7 mouse cellular contexts compared by ENCODE assay signal in genomic region chr14:54413877-54414700, GRCm38 (mm10). TPM values are rescaled to one million over a fixed set of nuclear protein-coding genes. Genes with fewer than 3 reads are reported as not detected.
A peak's percentile ranks its signal among the peaks of the same experiment; 100 is the strongest.
DNase-seq lines count a peak whose midpoint lies in the region; ATAC-seq and TF ChIP-seq lines count a peak whose summit lies in the region.

No protein-coding gene starts in this region.

- WGBS in heart, embryonic 16.5 days, result 13% methylated on average over 18 of the region's 18 CpGs

- peak overlapping the region; percentile 61 for H3K4me2 ChIP-seq in heart, embryonic 16.5 days (ENCODE audit: low read depth, low read length)

- TF ChIP-seq EP300 in ES-Bruce4 (IDR thresholded peaks at IDR 0.05; ENCODE audit: insufficient read depth, low read depth, low read length), result peak; percentile 63; the same call in 1 of the 2 replicates

- H3K27ac ChIP-seq in ES-Bruce4 (ENCODE audit: insufficient read depth, low read length), result peak overlapping the region; percentile 94
- peak overlapping the region; percentile 60 for H3K27ac ChIP-seq in heart, embryonic 16.5 days (ENCODE audit: low read length)
- no peak overlapping the region for H3K27ac ChIP-seq in left cerebral cortex, adult 2 months

- H3K9ac ChIP-seq in ES-Bruce4 (ENCODE audit: low read depth, poor library complexity, severe bottlenecking), result peak overlapping the region; percentile 55
- peak overlapping the region; percentile 64 for H3K9ac ChIP-seq in heart, embryonic 16.5 days (ENCODE audit: low read length)

- no peaks in the 10 kb centered on the region for H3K36me3 ChIP-seq in ES-Bruce4 (ENCODE audit: control insufficient read depth, insufficient read depth, low read length, poor library complexity, severe bottlenecking)
- H3K36me3 ChIP-seq in heart, embryonic 16.5 days (ENCODE audit: control insufficient read depth, insufficient read depth), result no peaks in the 10 kb centered on the region

- peak overlapping the region; percentile 46 for H3K4me3 ChIP-seq in ES-Bruce4 (ENCODE audit: low read depth, low read length)
- H3K4me3 ChIP-seq in heart, embryonic 16.5 days (ENCODE audit: low read length), result peak overlapping the region; percentile 36
- no peak overlapping the region for H3K4me3 ChIP-seq in left cerebral cortex, adult 2 months

- no peaks in the 10 kb centered on the region for H3K27me3 ChIP-seq in ES-Bruce4 (ENCODE audit: control insufficient read depth, insufficient read depth, low read length, poor library complexity, severe bottlenecking)
- H3K27me3 ChIP-seq in heart, embryonic 16.5 days (ENCODE audit: control insufficient read depth, insufficient read depth, low read length), result no peaks in the 10 kb centered on the region

- intact Hi-C loops in left cerebral cortex, adult 2 months (cut with DNase I), result loop anchor here (2.0 to 5.0 kb wide), 2 partner anchors 162 to 349 kb away; partner anchors contain the start of genes Abhd4 and Dad1

- no peak for TF ChIP-seq CTCF in ES-Bruce4 (IDR thresholded peaks at IDR 0.05; ENCODE audit: low read depth, low read length)
- no peak for TF ChIP-seq CTCF in left cerebral cortex, adult 2 months (IDR thresholded peaks at IDR 0.05)

- peak; percentile 79 for DNase-seq in 416B (ENCODE audit: low read depth)
- DNase-seq in kidney, postnatal 25 days, result peak; percentile 67 to 84
- DNase-seq in left cerebral cortex, adult 2 months (ENCODE audit: extremely low spot score in 1 of 2, low spot score in 2 of 2), result no peak
- no peak for DNase-seq in frontal cortex, postnatal 25 days (ENCODE audit: low spot score in 2 of 2)

- peaks cover 2% of the 10 kb centered on the region for H3K4me1 ChIP-seq in ES-Bruce4 (ENCODE audit: control insufficient read depth, insufficient read depth, low read length)
- H3K4me1 ChIP-seq in heart, embryonic 16.5 days (ENCODE audit: control insufficient read depth, insufficient read depth, low read length), result peaks cover 36% of the 10 kb centered on the region

- H3K9me3 ChIP-seq in ES-Bruce4 (replicated peaks; ENCODE audit: control insufficient read depth, insufficient read depth, low read length, poor library complexity, severe bottlenecking), result no peaks in the 10 kb centered on the region
- no peaks in the 10 kb centered on the region for H3K9me3 ChIP-seq in heart, embryonic 16.5 days (replicated peaks; ENCODE audit: control insufficient read depth, low read length)

- TF ChIP-seq POLR2A in ES-Bruce4 (IDR thresholded peaks at IDR 0.05; ENCODE audit: insufficient read depth, low read length), result no peak

- ATAC-seq in heart, embryonic 16.5 days (replicated peaks; ENCODE audit: extremely low read depth, insufficient read depth, low FRiP score), result no peak; the same call in 1 of the 2 replicates
- ATAC-seq in megakaryocyte-erythroid progenitor cell, adult 5-6 weeks (replicated peaks; ENCODE audit: low FRiP score, low TSS enrichment, poor library complexity, severe bottlenecking), result peak; percentile 78

RNA-seq across cellular contexts. Expression of gene Slc7a7, which starts 3.5 kb away (rescaled TPM):
- 46.6 and 47.7 TPM in 2 replicates for polyA plus RNA-seq in ES-Bruce4 (2011; ENCODE audit: insufficient read depth, insufficient read length, low read depth, missing spikeins)
- 8.6 and 12.3 TPM in 2 replicates for polyA plus RNA-seq in heart, embryonic 16.5 days (2015; fragmentation: Nextera tagmentation; extraction: Ambion mirVana)
- total RNA-seq in megakaryocyte-erythroid progenitor cell, adult 5-6 weeks (2014; fragmentation: Nextera tagmentation), result 8.8 and 12.9 TPM in 2 replicates
- total RNA-seq in megakaryocyte-erythroid progenitor cell, adult 5-6 weeks (2017), result 8.2 and 10.6 TPM in 2 replicates
- 1 to 10 TPM; 1.6 to 3.4 TPM for total RNA-seq in left cerebral cortex, adult 2 months (2021)

RNA-seq across cellular contexts. Expression of gene Mrpl52, which starts 12.6 kb away (rescaled TPM):
- 114 and 115 TPM in 2 replicates for polyA plus RNA-seq in ES-Bruce4 (2011; ENCODE audit: insufficient read depth, insufficient read length, low read depth, missing spikeins)
- polyA plus RNA-seq in heart, embryonic 16.5 days (2015; fragmentation: Nextera tagmentation; extraction: Ambion mirVana), result 191 and 212 TPM in 2 replicates
- total RNA-seq in megakaryocyte-erythroid progenitor cell, adult 5-6 weeks (2014; fragmentation: Nextera tagmentation), result 504 and 507 TPM in 2 replicates
- total RNA-seq in megakaryocyte-erythroid progenitor cell, adult 5-6 weeks (2017), result 266 and 434 TPM in 2 replicates
- 10 to 100 TPM; 78.6 to 79.2 TPM for total RNA-seq in left cerebral cortex, adult 2 months (2021)

RNA-seq across cellular contexts. Expression of gene Mmp14, which starts 17.3 kb away (rescaled TPM):
- 50.4 and 60.7 TPM in 2 replicates for polyA plus RNA-seq in ES-Bruce4 (2011; ENCODE audit: insufficient read depth, insufficient read length, low read depth, missing spikeins)
- polyA plus RNA-seq in heart, embryonic 16.5 days (2015; fragmentation: Nextera tagmentation; extraction: Ambion mirVana), result 89.5 and 99.5 TPM in 2 replicates
- total RNA-seq in megakaryocyte-erythroid progenitor cell, adult 5-6 weeks (2014; fragmentation: Nextera tagmentation), result 39.2 and 44.9 TPM in 2 replicates
- total RNA-seq in megakaryocyte-erythroid progenitor cell, adult 5-6 weeks (2017), result 23.4 and 37.2 TPM in 2 replicates
- 10 to 100 TPM; 10.3 to 13.8 TPM for total RNA-seq in left cerebral cortex, adult 2 months (2021)

RNA-seq across cellular contexts. Expression of gene Lrp10, which starts 49.8 kb away (rescaled TPM):
- polyA plus RNA-seq in ES-Bruce4 (2011; ENCODE audit: insufficient read depth, insufficient read length, low read depth, missing spikeins), result 22.9 and 25.8 TPM in 2 replicates
- polyA plus RNA-seq in heart, embryonic 16.5 days (2015; fragmentation: Nextera tagmentation; extraction: Ambion mirVana), result 45.8 and 52.0 TPM in 2 replicates
- 38.4 and 38.6 TPM in 2 replicates for total RNA-seq in megakaryocyte-erythroid progenitor cell, adult 5-6 weeks (2014; fragmentation: Nextera tagmentation)
- total RNA-seq in megakaryocyte-erythroid progenitor cell, adult 5-6 weeks (2017), result 13.0 and 19.9 TPM in 2 replicates
- total RNA-seq in left cerebral cortex, adult 2 months (2021), result 10 to 100 TPM; 18.9 to 25.0 TPM

RNA-seq across cellular contexts. Expression of gene Oxa1l, which starts 53.5 kb away (rescaled TPM):
- polyA plus RNA-seq in ES-Bruce4 (2011; ENCODE audit: insufficient read depth, insufficient read length, low read depth, missing spikeins), result 86.1 and 96.4 TPM in 2 replicates
- 63.1 and 66.5 TPM in 2 replicates for polyA plus RNA-seq in heart, embryonic 16.5 days (2015; fragmentation: Nextera tagmentation; extraction: Ambion mirVana)
- 69.1 and 70.3 TPM in 2 replicates for total RNA-seq in megakaryocyte-erythroid progenitor cell, adult 5-6 weeks (2014; fragmentation: Nextera tagmentation)
- 32.5 and 51.1 TPM in 2 replicates for total RNA-seq in megakaryocyte-erythroid progenitor cell, adult 5-6 weeks (2017)
- total RNA-seq in left cerebral cortex, adult 2 months (2021), result 10 to 100 TPM; 49.1 to 51.1 TPM

Comparison
In these comparisons a context has a peak if more than half of its experiments do, and no peak if none do; other contexts are left out.
1. DNase-seq: peak in 416B (single experiment) and kidney, postnatal 25 days (2 of 2); none in left cerebral cortex, adult 2 months (0 of 2) and frontal cortex, postnatal 25 days (0 of 2).